Mouse (Mus musculus) hindbrain, postnatal 0 days (tissue): Measurements from ENCODE around the gene Ano8. TPM values are rescaled to one million over a fixed set of nuclear protein-coding genes. Genes with fewer than 3 reads are reported as not detected.

Experiments
- ATAC-seq: fragments of 200-750 bp; cut with Nextera tagmentation; 2 replicates; pipeline ENCODE4 v1.8.0; 2017; ENCODE audit warnings: mild to moderate bottlenecking, moderate TSS enrichment, moderate library complexity
- DNase-seq: peaks from one replicate; pipeline ENCODE4 v3.0.0-alpha.2; 2015; ENCODE audit warnings: low spot score
- H3K27ac ChIP-seq: fragments of 300-500 bp; sonication (generic); 2 replicates; pipeline ENCODE4 v1.5.1; 2014; ENCODE audit warnings: mild to moderate bottlenecking
- H3K27me3 ChIP-seq: fragments of 300-500 bp; sonication (generic); 2 replicates; pipeline ENCODE4 v1.6.1; 2014; ENCODE audit warnings: low read length, mixed read lengths; ENCODE audit not compliant: insufficient read depth
- H3K36me3 ChIP-seq: fragments of 300-500 bp; sonication (generic); 2 replicates; pipeline ENCODE4 v1.6.1; 2014; ENCODE audit warnings: low read length, mixed read lengths; ENCODE audit not compliant: insufficient read depth
- H3K4me1 ChIP-seq: fragments of 300-500 bp; sonication (generic); 2 replicates; pipeline ENCODE4 v1.6.1; 2014; ENCODE audit warnings: antibody characterized with exemption, low read length, mixed read lengths; ENCODE audit not compliant: insufficient read depth
- H3K4me2 ChIP-seq: fragments of 300-500 bp; sonication (generic); 2 replicates; pipeline ENCODE4 v1.6.1; 2014; ENCODE audit warnings: low read depth, mild to moderate bottlenecking, low read length, moderate library complexity, mixed read lengths
- H3K4me3 ChIP-seq: fragments of 300-500 bp; sonication (generic); 2 replicates; pipeline ENCODE4 v1.5.1; 2014; ENCODE audit warnings: low read length
- H3K9ac ChIP-seq: fragments of 300-500 bp; sonication (generic); replicated peaks from 2 replicates; pipeline ENCODE4 v1.6.1; 2014; ENCODE audit warnings: mild to moderate bottlenecking, low read length, moderate library complexity, mixed read lengths
- H3K9me3 ChIP-seq: fragments of 300-500 bp; sonication (generic); 2 replicates; pipeline ENCODE4 v1.6.1; 2016; ENCODE audit warnings: low read length, mixed read lengths
- CTCF ChIP-seq: IDR thresholded peaks from 2 replicates; pipeline ENCODE4 v1.5.1; 2016; ENCODE audit warnings: antibody characterized with exemption, control low read depth, low read depth
- WGBS: fragments of 180-500 bp; shearing (Covaris S2); extraction: QIAGEN DNeasy Blood & Tissue Kit; methylation state at CpG from one replicate; pipeline ENCODE4 v1.1.7; 2014; 5-methylcytosine and 5-hydroxymethylcytosine counted together
- polyA plus RNA-seq: library from polyadenylated mRNA; unstranded; fragments of >200 nt; fragmentation: Nextera tagmentation; extraction: Ambion mirVana; gene quantifications from 2 replicates; pipeline ENCODE4 v1.2.1, GENCODE M21; 2015
- total RNA-seq: library from RNA; depleted of rRNA; stranded (reverse); fragments of >200 nt; gene quantifications from 2 replicates; pipeline ENCODE4 v1.2.3, GENCODE M21; 2014

Ano8 gene
- total and polyA plus RNA-seq, 2 experiments from 2014 or later = 5.3 to 78.6 TPM

GRCm38 (mm10) chr8:71513018-71513754, 27.4 kb upstream of the Ano8 start:
- no peak for ATAC-seq
- Histone ChIP-seq H3K9me3 (no peaks in the 10 kb centered on the region), H3K4me2 (no peak overlapping the region), H3K27ac (no peak overlapping the region), H3K27me3 (peaks cover 10% of the 10 kb centered on the region), H3K36me3 (no peaks in the 10 kb centered on the region), H3K4me3 (no peak overlapping the region), H3K4me1 (0 out of 2 replicates have a peak, but pooled peaks cover under 1% of the 10 kb centered on the region), H3K9ac (no peak overlapping the region)
- 78% methylated on average over 14 of the region's 15 CpGs for WGBS
- TF ChIP-seq CTCF = no peak
- no peak for DNase-seq

- Histone ChIP-seq H3K4me3 (no peak within 1 kb of the TSS), H3K27me3 (peaks cover 20% of the 10 kb centered on the region), H3K4me2 (no peak within 1 kb of the TSS), H3K27ac (no peak within 1 kb of the TSS), H3K4me1 (0 out of 2 replicates have a peak, but pooled peaks cover 5% of the 10 kb centered on the region), H3K36me3 (no peaks in the 10 kb centered on the region), H3K9ac (no peak within 1 kb of the TSS), H3K9me3 (no peaks in the 10 kb centered on the region)
- no peak for ATAC-seq
- WGBS = 69% methylated on average over 14 of the region's 14 CpGs
- DNase-seq = no peak
- TF ChIP-seq CTCF = no peak
Measured at GRCm38 (mm10) chr8:71511644-71512043, 25.9 kb upstream of the Ano8 start, which contains the start of gene Plvap. Gene Plvap, minus strand, starts transcription at chr8:71511752.

- WGBS = 62% methylated on average over 2 of the region's 2 CpGs
- no peak for ATAC-seq
- TF ChIP-seq CTCF = no peak
- H3K4me1 ChIP-seq = 0 out of 2 replicates have a peak, but pooled peaks cover 5% of the 10 kb centered on the region
- H3K36me3 ChIP-seq = no peaks in the 10 kb centered on the region
- no peak overlapping the region for H3K27ac ChIP-seq
- no peak overlapping the region for H3K4me2 ChIP-seq
- H3K9ac ChIP-seq = no peak overlapping the region
- peaks cover 27% of the 10 kb centered on the region for H3K27me3 ChIP-seq
- DNase-seq = no peak
- H3K4me3 ChIP-seq = no peak overlapping the region
- H3K9me3 ChIP-seq = no peaks in the 10 kb centered on the region
Measured at GRCm38 (mm10) chr8:71509316-71509715, 23.6 kb upstream of the Ano8 start.

- H3K27ac ChIP-seq = no peak overlapping the region
- peaks cover 27% of the 10 kb centered on the region for H3K27me3 ChIP-seq
- WGBS = under 1% methylated on average over 60 of the region's 61 CpGs
- no peaks in the 10 kb centered on the region for H3K9me3 ChIP-seq
- peak; percentile 86 for ATAC-seq
- no peak for TF ChIP-seq CTCF
- H3K36me3 ChIP-seq = no peaks in the 10 kb centered on the region
- H3K4me1 ChIP-seq = 0 out of 2 replicates have a peak, but pooled peaks cover 5% of the 10 kb centered on the region
- peak overlapping the region; percentile 68 for H3K4me2 ChIP-seq
- peak overlapping the region; percentile 56 for H3K9ac ChIP-seq
- H3K4me3 ChIP-seq = peak overlapping the region; percentile 45
- peak; percentile 93 for DNase-seq
Measured at GRCm38 (mm10) chr8:71507589-71508104, 21.9 kb upstream of the Ano8 start.

- H3K4me1 ChIP-seq = 0 out of 2 replicates have a peak, but pooled peaks cover 5% of the 10 kb centered on the region
- H3K36me3 ChIP-seq = no peaks in the 10 kb centered on the region
- 70% methylated on average over 4 of the region's 4 CpGs for WGBS
- no peak overlapping the region for H3K9ac ChIP-seq
- H3K27ac ChIP-seq = no peak overlapping the region
- peaks cover 27% of the 10 kb centered on the region for H3K27me3 ChIP-seq
- H3K4me2 ChIP-seq = no peak overlapping the region
- H3K9me3 ChIP-seq = no peaks in the 10 kb centered on the region
- no peak overlapping the region for H3K4me3 ChIP-seq
- DNase-seq (no peak), ATAC-seq (no peak)
- no peak for TF ChIP-seq CTCF
Measured at GRCm38 (mm10) chr8:71505979-71506378, 20.2 kb upstream of the Ano8 start.

GRCm38 (mm10) chr8:71505326-71505725, 19.6 kb upstream of the Ano8 start:
- Histone ChIP-seq H3K4me3 (no peak overlapping the region), H3K9ac (no peak overlapping the region), H3K4me1 (0 out of 2 replicates have a peak, but pooled peaks cover 5% of the 10 kb centered on the region), H3K27ac (no peak overlapping the region), H3K27me3 (peaks cover 27% of the 10 kb centered on the region), H3K4me2 (no peak overlapping the region), H3K36me3 (no peaks in the 10 kb centered on the region), H3K9me3 (no peaks in the 10 kb centered on the region)
- 96% methylated on average over 4 of the region's 4 CpGs for WGBS
- no peak for TF ChIP-seq CTCF
- DNase-seq (no peak), ATAC-seq (no peak)

- Histone ChIP-seq H3K9me3 (no peaks in the 10 kb centered on the region), H3K9ac (no peak overlapping the region), H3K27me3 (peaks cover 24% of the 10 kb centered on the region), H3K27ac (no peak overlapping the region), H3K4me1 (0 out of 2 replicates have a peak, but pooled peaks cover 5% of the 10 kb centered on the region), H3K4me3 (no peak overlapping the region), H3K36me3 (no peaks in the 10 kb centered on the region), H3K4me2 (no peak overlapping the region)
- 91% methylated on average over 4 of the region's 4 CpGs for WGBS
- TF ChIP-seq CTCF = no peak
- ATAC-seq = no peak
- DNase-seq = no peak
Measured at GRCm38 (mm10) chr8:71504349-71504748, 18.6 kb upstream of the Ano8 start.
